Mouse (Mus musculus): ENCODE results near the gene Cdc42ep2.

Cdc42ep2 gene

DNA sequence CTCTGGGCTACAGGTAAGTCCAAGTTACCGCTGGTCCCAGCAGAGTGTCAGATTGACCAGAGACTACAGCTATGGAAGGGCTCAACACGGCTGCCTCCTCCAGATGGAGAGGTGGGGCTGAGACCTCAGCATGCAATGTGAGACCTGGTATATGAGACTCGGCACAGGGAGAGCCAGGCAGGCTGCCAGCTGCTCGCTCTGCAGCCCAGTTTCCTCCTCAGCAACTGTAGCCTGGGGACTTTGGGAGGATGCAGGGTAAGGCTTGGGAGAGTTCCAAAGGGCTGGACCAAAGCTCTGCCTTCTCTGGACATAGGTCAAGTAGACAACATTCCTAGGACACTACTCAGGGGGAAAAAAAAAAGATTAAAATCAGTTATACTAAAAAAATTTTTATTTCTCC lies 15.6 kb upstream of the Cdc42ep2 start:
- no peak for DNase-seq

DNA sequence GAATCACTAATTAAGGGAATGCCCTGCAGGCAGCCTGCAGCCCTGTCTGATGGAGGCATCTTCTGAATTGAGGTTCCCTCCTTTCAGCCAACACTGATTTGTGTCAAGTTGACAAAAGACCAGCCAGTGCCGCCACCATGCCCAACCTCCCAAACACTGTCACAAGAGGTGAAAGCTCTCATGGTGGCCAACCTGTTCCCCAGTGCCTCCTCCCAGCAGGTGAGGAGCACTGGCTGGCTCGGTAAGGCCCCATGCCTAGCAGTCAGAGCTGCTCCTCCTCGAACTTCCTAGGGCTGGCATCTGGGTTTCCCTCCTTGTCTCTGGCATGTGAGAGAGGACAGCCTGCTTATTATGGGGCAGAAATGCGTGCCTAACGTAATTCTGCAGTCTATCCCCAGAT lies 15.1 kb upstream of the Cdc42ep2 start:
- no peak for DNase-seq

DNA sequence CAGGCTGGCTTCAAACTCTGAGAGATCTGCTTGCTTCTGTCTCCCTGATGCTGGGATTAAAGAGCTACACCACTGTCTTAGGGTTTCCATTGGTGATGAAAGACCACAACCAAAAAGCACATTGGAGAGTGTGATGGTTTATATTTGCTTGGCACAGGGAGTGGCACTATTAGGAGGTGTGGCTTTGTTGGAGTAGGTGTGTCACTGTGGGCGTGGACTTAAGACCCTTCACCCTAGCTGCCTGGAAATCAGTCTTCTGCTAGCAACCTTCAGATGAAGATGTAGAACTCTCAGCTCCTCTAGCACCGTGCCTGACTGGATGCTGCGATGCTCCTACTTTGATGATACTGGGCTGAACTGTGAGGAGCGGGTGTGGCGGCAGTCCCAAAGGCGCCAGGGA lies 13.9 kb upstream of the Cdc42ep2 start:
- DNase-seq = no peak

DNA sequence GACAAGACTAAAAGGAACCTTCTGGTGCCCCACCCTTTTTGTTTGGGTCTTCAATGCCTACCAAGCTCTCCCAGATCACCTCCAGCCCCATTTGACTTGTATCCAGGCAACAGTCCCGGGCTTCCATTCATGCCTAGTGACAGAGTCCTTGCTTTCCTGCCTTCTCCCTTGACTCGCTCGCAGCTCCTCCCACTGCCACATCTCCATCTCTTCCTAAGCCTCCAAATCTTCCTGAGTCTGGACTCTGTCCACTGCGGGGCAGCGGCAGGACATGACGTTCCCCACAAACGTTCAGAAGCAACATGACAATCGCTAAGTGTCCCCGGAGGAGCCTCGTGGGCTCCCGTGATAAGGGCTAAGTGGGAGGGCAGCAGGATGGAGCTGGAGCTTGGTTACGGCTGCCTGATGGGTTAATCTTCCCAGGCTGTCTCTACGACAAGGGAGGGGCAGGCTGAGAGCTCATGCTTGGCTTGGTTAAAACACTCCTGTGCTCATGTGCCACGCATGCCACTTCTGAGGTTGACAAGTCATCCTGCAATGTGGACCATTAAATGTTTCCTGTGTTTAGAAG lies 13.3 kb upstream of the Cdc42ep2 start:
- DNase-seq = no peak

DNA sequence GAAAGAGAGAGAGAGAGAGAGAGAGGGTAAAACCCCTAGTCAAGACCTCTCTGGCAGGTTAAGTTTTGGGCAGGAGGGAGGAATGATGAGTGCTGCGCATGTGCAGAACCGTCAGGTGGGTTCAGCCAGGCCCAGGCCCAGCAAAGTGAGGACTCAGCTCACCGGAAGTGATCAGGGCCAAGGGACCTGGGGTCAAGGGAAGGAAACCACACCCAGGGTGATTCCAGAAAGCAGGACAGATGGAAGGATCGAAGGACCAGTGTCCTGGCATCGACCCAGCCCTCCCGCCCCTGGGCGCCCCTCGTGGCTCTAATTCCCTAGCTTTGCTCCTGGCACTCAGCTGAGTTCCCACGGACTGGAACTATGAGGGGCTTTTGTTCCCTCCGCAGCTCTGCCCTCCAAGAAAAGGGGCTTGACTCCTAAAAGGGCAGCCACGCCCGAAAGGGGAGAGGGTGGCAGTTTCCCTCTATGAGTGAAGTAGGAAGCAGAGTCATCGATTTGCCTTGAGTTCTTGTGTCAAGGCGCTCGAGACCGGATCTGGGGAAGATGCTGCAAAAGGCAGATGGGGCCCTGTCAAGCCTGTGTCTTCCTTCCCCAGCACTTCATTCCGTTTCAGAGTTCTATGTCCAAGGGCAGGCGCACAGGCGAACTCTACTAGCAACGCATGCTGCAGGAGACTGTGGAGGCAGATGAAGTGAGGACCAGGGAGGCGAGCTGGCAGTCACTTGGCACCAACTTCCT lies 12.6 kb upstream of the Cdc42ep2 start:
- DNase-seq = no peak

DNA sequence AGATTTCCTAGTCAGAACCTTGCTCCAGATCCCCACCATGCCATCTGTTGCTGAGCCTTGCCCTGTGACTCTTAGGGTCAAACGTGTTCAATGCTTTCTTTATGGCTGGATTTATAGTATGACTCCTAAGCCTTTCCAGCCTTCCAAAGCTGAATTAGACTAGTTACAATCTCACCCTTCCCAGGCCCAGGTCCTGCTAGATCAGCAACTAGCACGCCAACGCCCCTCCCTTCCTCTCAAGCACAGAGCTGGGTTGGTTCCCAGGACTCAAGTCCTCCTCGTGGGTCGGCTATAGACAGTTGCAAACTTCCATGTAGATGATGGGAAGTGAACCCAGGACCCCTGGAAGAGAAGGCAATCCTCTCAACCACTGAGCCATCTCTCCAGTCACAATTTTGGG lies 11.1 kb upstream of the Cdc42ep2 start:
- no peak for DNase-seq

DNA sequence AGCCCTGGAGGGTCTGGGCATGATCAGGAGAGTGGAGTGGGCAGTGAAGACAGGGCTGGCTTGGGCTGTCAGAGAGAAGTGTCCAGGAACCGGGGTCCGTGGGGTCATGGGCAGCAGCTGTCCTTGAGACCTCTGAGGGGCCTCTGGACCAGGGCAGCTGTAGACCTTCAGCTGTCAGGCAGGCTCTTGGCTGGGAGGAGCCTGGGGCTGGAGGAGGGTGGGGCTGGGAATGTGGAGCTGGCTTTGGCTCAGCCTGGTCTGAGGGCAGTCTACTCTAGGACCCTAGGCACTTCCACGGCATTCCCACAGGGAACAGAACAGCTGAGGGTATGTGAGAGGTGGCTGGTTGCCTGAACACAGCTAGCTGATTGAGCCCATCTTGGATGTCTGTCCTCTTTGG lies 10.7 kb upstream of the Cdc42ep2 start:
- no peak for DNase-seq

DNA sequence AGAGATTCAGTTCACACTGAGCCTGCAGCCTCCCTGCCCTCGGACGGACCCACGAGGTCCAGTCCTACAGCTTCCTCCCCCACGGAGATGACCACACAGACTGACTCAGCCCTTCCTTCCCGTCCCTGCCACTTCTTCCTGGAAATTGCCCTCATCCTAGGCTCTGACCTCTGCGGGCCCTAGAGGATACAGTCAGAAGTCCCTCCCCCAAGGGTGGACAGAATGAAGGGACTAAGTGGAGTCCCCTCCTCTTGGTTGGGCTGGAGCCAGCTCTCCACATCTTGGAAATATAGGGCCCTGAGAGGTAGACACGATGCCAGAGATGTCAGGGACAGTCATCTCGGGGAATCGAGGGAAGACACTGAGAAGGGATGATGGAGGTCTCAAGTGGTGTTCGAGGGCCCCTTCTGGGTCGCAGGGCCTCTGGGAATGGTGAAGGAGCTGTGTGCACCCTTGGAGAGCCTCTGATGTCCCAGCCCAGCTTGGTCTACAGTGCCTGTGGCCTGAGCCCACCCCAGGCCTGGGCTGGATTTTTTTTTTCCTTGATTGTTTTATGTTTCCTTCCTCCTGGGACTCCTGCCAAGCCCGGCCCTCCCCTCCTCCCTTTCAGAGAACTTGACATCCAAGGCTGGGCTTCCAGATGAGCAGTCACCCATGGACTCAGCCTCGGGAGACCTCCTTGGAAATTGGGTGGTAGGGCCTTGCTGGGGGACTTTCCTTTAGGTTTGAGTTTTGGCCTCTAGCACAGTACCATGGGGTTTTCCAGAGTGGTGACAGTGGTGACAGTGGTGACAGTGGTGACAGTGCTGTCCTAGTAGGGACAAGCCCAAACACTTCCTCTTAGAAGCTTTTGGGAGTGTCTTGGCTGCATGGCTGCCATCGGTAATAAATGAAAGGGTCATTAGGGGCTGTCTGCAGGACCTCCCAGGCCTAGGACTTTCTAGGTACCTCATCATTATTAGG lies 5.3 kb upstream of the Cdc42ep2 start:
- DNase-seq = no peak

DNA sequence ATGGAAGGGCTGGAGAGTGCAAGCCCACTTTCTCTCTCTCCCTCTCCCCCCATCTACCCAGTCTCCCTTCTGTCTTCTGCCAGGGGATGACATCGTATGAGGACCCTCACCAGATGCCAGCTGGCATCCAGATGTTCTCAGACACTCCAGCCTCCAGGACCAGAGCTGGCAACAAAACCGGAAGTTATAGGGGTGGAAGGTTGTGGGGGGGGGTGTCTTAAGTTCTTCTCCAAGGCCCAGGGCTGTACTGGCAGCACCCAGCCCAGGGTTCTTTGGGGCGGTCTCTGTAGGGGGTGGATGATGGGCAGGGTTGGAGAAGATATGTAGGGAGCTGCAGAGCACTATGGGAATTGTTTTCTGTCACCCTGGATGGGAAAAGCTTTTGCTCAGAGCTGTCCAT lies 3.9 kb upstream of the Cdc42ep2 start:
- DNase-seq = no peak

DNA sequence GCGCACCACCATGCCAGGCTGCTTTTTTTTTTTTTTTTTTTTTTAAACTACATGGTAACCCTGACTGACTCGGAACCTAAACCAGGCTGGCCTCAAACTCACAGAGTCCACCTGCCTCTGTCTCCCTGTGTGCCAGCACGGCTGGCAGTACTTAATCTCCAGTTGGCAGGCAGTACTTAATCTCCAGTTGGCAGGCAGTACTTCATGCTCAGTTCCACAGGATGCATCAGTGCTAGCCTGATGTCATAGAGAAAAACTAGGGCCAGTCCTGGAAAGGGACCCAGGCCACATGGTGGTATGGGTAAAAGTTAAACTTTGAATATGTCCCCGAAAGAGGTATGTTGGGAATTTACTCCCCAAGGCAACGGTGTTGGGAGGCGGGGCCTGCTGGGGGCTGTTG lies 3.5 kb upstream of the Cdc42ep2 start:
- no peak for DNase-seq

DNA sequence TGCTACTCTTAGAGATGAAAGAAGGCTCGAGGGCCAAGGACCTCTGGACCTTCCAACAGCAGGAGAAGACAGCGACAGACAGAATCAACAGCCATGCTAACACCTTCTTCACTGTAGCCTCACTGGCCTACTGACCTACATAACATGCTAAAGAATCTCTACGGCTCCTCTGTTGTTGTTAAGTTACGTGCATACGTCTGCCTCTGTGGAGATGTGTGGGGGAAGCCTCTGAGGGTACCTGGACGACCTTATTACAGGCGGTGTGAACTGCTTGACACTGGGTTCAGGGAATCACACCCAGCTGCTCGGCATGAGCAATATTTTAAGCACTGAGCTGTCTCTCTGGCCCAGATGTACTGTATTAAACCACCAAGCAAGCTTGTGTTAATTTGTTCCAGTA lies 2.9 kb upstream of the Cdc42ep2 start:
- DNase-seq = no peak

DNA sequence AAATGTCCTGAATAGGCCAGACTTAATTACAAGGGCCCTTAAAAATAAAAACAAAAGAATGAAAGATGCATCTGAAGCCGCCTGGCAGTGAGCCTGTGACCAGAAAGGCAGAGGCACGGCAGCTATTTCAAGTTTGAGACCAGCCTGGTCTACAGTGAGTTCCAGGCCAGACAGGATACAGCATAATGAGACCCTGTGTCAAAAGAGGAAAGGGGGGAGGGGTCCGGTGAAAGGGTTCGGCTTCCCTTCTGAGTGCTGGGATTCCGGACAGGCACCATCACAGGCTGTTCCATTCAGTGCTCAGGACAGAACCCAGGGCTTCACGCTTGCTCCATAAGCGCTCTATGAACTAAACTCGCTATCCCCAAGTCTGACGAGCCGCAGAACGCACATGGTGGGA lies 2.4 kb upstream of the Cdc42ep2 start:
- no peak for DNase-seq

DNA sequence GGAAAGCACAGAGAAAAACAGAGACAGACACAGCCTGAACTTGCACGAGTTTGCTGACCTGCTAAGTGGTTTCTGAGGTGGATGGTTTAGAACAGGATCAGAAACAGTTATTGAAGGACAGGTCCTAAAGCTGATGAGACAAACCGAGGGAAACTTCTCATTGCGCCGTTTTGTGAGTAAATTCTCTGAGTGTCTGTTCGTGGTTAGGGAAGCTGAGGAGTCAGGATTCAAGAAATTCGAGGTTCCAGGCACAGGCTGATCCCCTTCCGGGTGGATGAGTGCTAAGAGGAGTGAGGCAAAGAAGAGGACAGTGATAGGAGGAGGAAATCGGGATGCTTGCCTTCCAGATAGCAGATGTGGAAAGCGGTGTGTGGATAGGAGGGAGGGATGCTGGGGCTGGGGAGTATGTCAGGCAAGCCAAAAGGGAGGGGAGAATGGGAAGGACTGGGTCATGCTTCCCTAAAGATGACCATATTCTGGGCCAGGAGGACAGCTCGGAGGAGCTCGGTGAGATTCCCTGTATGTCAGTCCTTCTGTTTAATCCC lies 767 bp upstream of the Cdc42ep2 start:
- no peak for DNase-seq

DNA sequence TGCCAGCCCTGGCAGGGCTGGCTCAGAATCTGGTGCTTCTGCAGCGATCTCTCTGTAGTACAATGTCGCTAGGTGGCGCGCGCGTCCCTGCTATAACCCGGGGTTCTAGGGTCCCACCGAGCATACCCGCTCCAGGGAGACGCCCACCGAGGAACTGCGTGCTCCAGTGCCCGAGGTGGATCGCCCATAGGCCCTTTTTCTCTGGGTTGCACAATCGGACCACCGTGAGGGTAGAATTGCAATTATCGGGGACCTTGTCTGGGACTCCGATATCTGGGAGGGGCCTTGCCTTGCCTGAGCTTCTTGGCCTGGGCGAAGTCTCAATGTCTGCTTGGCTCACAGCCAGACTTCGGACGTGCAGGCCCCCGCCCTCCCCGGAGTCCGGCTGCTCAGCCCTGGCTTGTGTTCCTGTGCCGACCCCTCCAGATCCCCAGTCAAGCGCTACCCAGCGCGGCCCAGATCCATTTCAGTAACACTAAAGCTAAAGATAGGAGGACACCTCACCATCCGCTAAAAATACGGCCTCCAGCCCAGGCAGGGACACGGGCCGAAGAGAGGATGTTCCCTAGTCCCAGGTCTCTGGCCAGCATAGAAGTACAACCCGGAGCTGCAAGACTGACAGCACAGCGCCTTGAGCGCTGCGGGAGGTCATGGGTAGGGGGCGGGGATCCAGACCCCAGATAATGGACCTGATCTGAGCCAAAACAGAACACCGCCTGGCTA lies 465 bp downstream of the Cdc42ep2 start:
- peak; percentile 82 for DNase-seq

DNA sequence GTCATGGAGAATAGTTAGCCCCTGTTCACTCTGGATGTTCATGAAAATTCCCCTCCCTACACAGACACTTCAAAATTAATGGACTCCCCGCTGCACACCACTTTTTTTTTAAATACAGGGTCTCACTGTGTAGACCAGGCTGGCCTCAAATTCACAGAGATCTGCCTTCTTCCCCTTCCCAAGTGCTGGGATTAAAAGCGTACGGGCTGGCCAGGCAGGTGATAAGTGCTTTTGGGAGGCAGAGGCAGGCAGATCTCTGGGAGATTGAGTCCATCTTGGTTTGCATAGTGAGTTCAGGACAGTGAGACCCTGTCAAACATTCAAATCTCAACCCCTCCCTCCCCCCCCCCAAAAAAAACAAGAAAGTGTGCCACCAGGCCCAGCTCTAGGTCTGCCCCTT lies 1.7 kb downstream of the Cdc42ep2 start:
- no peak for DNase-seq

DNA sequence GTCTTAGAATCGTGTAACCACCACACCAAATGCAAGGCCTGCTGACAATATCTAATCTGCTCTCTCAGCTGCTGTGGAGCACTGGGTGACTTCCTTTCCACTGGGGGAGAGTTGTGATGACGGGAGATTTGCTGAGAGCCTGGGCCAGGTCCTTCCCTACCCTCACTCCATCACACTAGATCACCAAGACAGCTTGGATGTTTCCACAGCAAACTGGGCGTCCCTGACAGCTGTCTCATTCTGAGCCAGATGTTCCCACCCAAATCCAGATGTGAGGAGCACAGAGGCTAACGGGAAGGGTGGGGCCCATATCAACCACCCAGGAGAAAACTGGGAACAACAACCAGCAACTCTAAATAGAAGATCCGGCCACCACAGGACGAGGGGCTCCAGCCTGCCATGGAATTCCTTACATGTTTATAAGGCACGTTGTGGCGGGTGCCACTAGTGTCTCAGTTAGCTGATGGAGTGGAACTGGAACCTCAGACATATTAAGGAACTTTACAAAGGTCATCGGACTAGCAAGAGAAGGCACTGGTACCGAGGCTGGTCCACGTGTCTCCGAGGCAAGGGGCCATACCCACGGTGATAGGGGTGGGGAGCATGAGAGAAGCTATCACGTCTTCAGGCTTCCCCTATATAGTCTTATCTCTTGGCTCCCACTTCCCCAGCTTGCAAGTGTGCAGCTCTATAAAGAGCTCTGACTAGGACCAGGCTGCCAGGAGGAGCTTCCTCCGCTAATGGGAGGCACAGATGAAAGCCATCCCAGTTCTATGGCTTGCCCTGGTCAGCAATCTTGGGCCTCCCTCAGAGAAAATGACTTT lies 2.3 kb downstream of the Cdc42ep2 start:
- DNase-seq = no peak

DNA sequence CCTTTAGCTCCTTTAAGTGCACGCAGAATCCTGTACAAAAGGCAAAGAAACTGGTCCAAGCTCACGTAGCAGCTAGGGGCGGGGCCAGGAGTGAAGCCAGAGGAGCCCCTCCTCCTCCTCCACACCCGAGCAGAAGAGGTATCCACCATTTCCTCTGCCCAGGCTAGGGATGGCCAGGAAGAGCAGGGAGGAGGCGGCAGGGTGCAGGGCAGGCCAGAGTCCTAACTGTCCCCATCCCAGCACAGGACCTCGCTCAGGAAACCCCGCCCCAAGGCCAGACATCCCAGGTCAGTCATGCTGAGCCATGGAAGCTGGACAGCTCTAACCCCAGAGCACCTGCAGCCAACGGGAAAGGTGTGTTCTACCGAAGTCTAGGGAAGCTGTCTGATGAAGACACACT lies 2.9 kb downstream of the Cdc42ep2 start:
- DNase-seq = no peak

DNA sequence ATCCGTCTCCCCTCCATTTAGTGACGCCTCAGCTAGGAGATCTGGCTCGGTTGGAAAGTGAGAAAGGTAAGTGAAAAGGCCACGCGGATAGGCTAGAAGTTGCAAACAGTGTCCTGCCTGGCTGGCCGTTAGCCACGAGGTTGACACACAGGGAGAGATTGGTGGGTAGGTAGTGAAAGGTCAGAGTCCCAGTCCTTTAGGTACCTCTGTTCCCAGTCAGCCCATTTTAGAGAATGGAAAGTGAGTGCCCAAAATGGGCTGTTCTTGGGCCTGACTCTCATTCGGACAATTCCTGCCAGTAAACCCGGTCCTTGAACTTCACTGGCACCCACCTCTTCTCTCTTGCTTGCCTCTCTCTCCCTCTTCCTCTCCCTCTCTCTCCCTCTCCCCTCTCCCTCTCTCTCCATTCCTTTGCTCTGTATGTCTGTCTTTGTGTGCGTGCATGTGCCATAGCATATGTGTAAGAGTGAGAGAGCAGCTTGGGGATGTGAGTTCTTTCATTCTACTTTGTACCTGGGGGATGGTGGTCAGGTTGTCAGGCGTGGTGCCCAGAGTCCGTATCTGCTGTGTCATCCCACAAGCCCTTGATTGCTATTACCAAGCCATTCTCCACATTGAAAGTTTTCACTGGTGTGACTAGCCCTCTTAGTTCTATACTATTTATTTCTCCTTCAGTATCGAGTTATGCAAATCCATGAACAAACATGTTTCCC lies 11.5 kb downstream of the Cdc42ep2 start, which contains the start of gene Dpf2:
TSS of gene Dpf2 (minus strand) at position 4 of the 713 bp plus-strand sequence.
- no peak for DNase-seq

DNA sequence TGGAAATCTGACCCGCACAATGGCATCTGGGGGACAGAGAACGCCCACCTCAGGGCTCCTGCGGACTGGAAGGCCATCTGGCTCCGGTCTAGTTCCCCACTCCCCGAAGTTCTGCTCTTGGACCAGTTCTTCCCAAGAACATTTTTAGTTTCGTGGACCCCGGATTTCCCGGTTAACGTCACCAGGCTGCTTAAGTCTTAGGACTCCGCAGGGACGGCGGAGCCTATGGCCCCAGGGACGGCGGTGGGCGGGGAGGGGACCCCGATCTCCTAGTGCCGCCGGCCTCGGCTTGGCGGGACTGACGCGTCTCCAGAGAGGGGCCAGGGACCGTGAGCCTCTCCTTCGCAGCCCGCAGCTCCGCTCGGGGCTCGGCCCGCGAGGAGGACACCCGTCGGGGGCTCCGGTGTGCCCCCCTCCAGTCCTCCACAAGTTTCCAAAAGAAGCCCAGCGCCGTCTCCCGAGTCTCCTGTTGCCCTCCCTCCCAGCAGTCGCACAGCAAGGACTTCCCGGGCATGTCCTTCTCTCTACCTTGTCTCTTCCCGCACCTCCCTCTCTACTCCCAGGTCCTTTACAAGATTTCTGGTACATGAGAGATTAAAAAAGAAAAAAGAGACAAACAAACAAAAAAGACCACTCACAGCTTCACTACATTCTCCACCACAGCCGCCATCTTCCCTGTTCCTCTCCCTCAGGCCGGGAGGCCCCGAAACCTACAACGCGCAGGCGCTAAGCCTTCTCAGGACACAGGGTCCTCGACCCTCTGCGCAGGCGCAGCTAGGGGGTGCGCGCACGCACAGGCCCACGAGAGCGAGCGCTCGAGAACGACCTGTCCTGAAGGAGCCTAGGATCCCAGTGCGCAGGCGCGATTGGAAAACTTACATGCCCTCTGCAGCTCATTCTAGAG lies 12.3 kb downstream of the Cdc42ep2 start:
- DNase-seq = peak; percentile 98
